Mouse (Mus musculus): ENCODE results near the gene Slc22a19. TPM values are rescaled to one million over a fixed set of nuclear protein-coding genes. Genes with fewer than 3 reads are reported as not detected.

The Slc22a19 gene
- not detected in 2 replicates for polyA plus RNA-seq (2012; rRNA removed)

GRCm38 (mm10) chr19:7711148-7711547 is at the start of gene Slc22a19:
Slc22a19 (minus strand) TSS chr19:7711310.

Other genes starting within 250 kb of the Slc22a19 start
- gene Rtn3, start 228.0 kb downstream of the Slc22a19 start, polyA plus RNA-seq (2012; rRNA removed): 42.7 and 51.6 TPM in 2 replicates
- 8.0 and 8.8 TPM in 2 replicates for gene Atl3, start 217.3 kb downstream of the Slc22a19 start, polyA plus RNA-seq (2012; rRNA removed)
- gene Pla2g16, start 153.9 kb downstream of the Slc22a19 start, polyA plus RNA-seq (2012; rRNA removed): 23.0 and 23.5 TPM in 2 replicates
- 0.01 TPM in 1 of 2 replicates, not detected in the other for gene Lgals12, start 104.1 kb downstream of the Slc22a19 start, polyA plus RNA-seq (2012; rRNA removed)
- not detected in 2 replicates for gene Hrasls5, start 98.8 kb downstream of the Slc22a19 start, polyA plus RNA-seq (2012; rRNA removed)
- not detected in 2 replicates for gene Slc22a26, start 91.4 kb upstream of the Slc22a19 start, polyA plus RNA-seq (2012; rRNA removed)

Data from liver, embryonic 14 days (tissue).